Mouse (Mus musculus) limb, embryonic 11.5 days (tissue): ENCODE results near the gene Thrap3. TPM values are rescaled to one million over a fixed set of nuclear protein-coding genes. Genes with fewer than 3 reads are reported as not detected.

Experiments used
- ATAC-seq: fragments of 200-750 bp; cut with Nextera tagmentation; 2 replicates; pipeline ENCODE4 v1.8.0; 2017; ENCODE audit warnings: low read depth; ENCODE audit not compliant: insufficient number of reproducible peaks, low FRiP score, low TSS enrichment
- DNase-seq: peaks from one replicate; pipeline ENCODE4 v3.0.0-alpha.2; 2015; ENCODE audit warnings: low spot score
- H3K27ac ChIP-seq: fragments of 300-500 bp; sonication (generic); replicated peaks from 2 replicates; pipeline ENCODE4 v1.5.1; 2014; ENCODE audit warnings: low read depth, mild to moderate bottlenecking, low read length
- H3K27me3 ChIP-seq: fragments of 300-500 bp; sonication (generic); 2 replicates; pipeline ENCODE4 v1.6.1; 2014; ENCODE audit warnings: mild to moderate bottlenecking, low read length, mixed read lengths; ENCODE audit not compliant: control insufficient read depth, insufficient read depth
- H3K36me3 ChIP-seq: fragments of 300-500 bp; sonication (generic); 2 replicates; pipeline ENCODE4 v1.6.1; 2014; ENCODE audit warnings: mild to moderate bottlenecking, low read length, moderate library complexity, mixed read lengths; ENCODE audit not compliant: control insufficient read depth, insufficient read depth
- H3K4me1 ChIP-seq: fragments of 300-500 bp; sonication (generic); 2 replicates; pipeline ENCODE4 v1.6.1; 2014; ENCODE audit warnings: low read length, mixed read lengths; ENCODE audit not compliant: control insufficient read depth, insufficient read depth
- H3K4me2 ChIP-seq: fragments of 300-500 bp; sonication (generic); 2 replicates; pipeline ENCODE4 v1.6.1; 2014; ENCODE audit warnings: low read depth, mild to moderate bottlenecking, moderate library complexity; ENCODE audit not compliant: severe bottlenecking
- H3K4me3 ChIP-seq: fragments of 300-500 bp; sonication (generic); 2 replicates; pipeline ENCODE4 v1.5.1; 2014; ENCODE audit warnings: low read depth, low read length
- H3K9ac ChIP-seq: fragments of 300-500 bp; sonication (generic); 2 replicates; pipeline ENCODE4 v1.6.1; 2014; ENCODE audit warnings: mild to moderate bottlenecking, low read length
- H3K9me3 ChIP-seq: fragments of 300-500 bp; sonication (generic); 2 replicates; pipeline ENCODE4 v1.6.1; 2016; ENCODE audit warnings: low read length; ENCODE audit not compliant: control insufficient read depth
- WGBS: fragments of 180-500 bp; shearing (Covaris S2); extraction: QIAGEN DNeasy Blood & Tissue Kit; methylation state at CpG from one replicate; pipeline ENCODE4 v1.1.7; 2014; 5-methylcytosine and 5-hydroxymethylcytosine counted together
- polyA plus RNA-seq: library from polyadenylated mRNA; unstranded; fragments of >200 nt; fragmentation: Nextera tagmentation; extraction: Ambion mirVana; gene quantifications from 2 replicates; pipeline ENCODE4 v1.2.1, GENCODE M21; 2014

The Thrap3 gene
- polyA plus RNA-seq, 1 experiment from 2014 or later = 247 TPM

- Histone ChIP-seq H3K4me2 (peak overlapping the region; percentile 99), H3K27me3 (no peaks in the 10 kb centered on the region), H3K4me3 (peak overlapping the region; percentile 88), H3K36me3 (no peaks in the 10 kb centered on the region), H3K9ac (peak overlapping the region; percentile 57), H3K27ac (peak overlapping the region; percentile 96), H3K4me1 (peaks cover 42% of the 10 kb centered on the region), H3K9me3 (no peaks in the 10 kb centered on the region)
- ATAC-seq = peak; percentile 90
- DNase-seq = peak; percentile 99
- WGBS = 7% methylated on average over 16 of the region's 16 CpGs
These were observed 52.1 kb downstream of the Thrap3 start for GRCm38 (mm10) chr4:126150297-126150948.

- DNase-seq = no peak
- H3K4me3 ChIP-seq = peak overlapping the region; percentile 88
- WGBS = 11% methylated on average over 10 of the region's 10 CpGs
- peak; percentile 5 for ATAC-seq
- H3K27ac ChIP-seq = peak overlapping the region; percentile 96
- peak overlapping the region; percentile 99 for H3K4me2 ChIP-seq
- peak overlapping the region; percentile 79; the same call in 1 of the 2 replicates for H3K9ac ChIP-seq
- H3K27me3 ChIP-seq = no peaks in the 10 kb centered on the region
- H3K9me3 ChIP-seq = no peaks in the 10 kb centered on the region
- peaks cover 41% of the 10 kb centered on the region for H3K4me1 ChIP-seq
- H3K36me3 ChIP-seq = no peaks in the 10 kb centered on the region
These were observed 52.8 kb downstream of the Thrap3 start for GRCm38 (mm10) chr4:126149798-126150197.

GRCm38 (mm10) chr4:126149041-126149676 lies 53.4 kb downstream of the Thrap3 start:
- Histone ChIP-seq H3K27ac (peak overlapping the region; percentile 96), H3K4me1 (peaks cover 41% of the 10 kb centered on the region), H3K27me3 (no peaks in the 10 kb centered on the region), H3K36me3 (no peaks in the 10 kb centered on the region), H3K9ac (peak overlapping the region; percentile 79), H3K9me3 (no peaks in the 10 kb centered on the region), H3K4me3 (peak overlapping the region; percentile 88), H3K4me2 (peak overlapping the region; percentile 99)
- no peak for ATAC-seq
- peak; percentile 56 for DNase-seq
- 8% methylated on average over 42 of the region's 42 CpGs for WGBS

GRCm38 (mm10) chr4:126148161-126148961 lies 54.2 kb downstream of the Thrap3 start:
- H3K27ac ChIP-seq = peak overlapping the region; percentile 96
- H3K4me1 ChIP-seq = peaks cover 41% of the 10 kb centered on the region
- ATAC-seq (peak; percentile 28; the same call in 1 of the 2 replicates), DNase-seq (peak; percentile 81)
- no peaks in the 10 kb centered on the region for H3K9me3 ChIP-seq
- H3K27me3 ChIP-seq = no peaks in the 10 kb centered on the region
- no peaks in the 10 kb centered on the region for H3K36me3 ChIP-seq
- peak overlapping the region; percentile 99 for H3K4me2 ChIP-seq
- peak overlapping the region; percentile 79 for H3K9ac ChIP-seq
- H3K4me3 ChIP-seq = peak overlapping the region; percentile 88
- under 1% methylated on average over 63 of the region's 67 CpGs for WGBS

GRCm38 (mm10) chr4:126147533-126148160 lies 54.9 kb downstream of the Thrap3 start, which contains the start of gene Eva1b:
TSS of gene Eva1b (plus strand) at chr4:126147744.
- 2% methylated on average over 24 of the region's 24 CpGs for WGBS
- peak; percentile 90 for DNase-seq
- peak; percentile 56 for ATAC-seq
- no peaks in the 10 kb centered on the region for H3K27me3 ChIP-seq
- H3K4me3 ChIP-seq = peak within 1 kb of the TSS; percentile 88
- H3K4me2 ChIP-seq = peak within 1 kb of the TSS; percentile 99
- peak within 1 kb of the TSS; percentile 79 for H3K9ac ChIP-seq
- H3K36me3 ChIP-seq = no peaks in the 10 kb centered on the region
- peak within 1 kb of the TSS; percentile 96 for H3K27ac ChIP-seq
- H3K9me3 ChIP-seq = no peaks in the 10 kb centered on the region; the same call in 1 of the 2 replicates
- peaks cover 39% of the 10 kb centered on the region for H3K4me1 ChIP-seq

GRCm38 (mm10) chr4:126146974-126147532 lies 55.5 kb downstream of the Thrap3 start:
- Histone ChIP-seq H3K4me1 (peaks cover 36% of the 10 kb centered on the region), H3K9me3 (no peaks in the 10 kb centered on the region; the same call in 1 of the 2 replicates), H3K9ac (no peak overlapping the region), H3K4me3 (0 out of 2 replicates have a peak overlapping the region, but pooled peaks have one; percentile 88), H3K36me3 (no peaks in the 10 kb centered on the region), H3K27ac (peak overlapping the region; percentile 96), H3K4me2 (peak overlapping the region; percentile 99), H3K27me3 (no peaks in the 10 kb centered on the region)
- DNase-seq (peak; percentile 43), ATAC-seq (peak; percentile 2)
- 16% methylated on average over 9 of the region's 9 CpGs for WGBS

- no peaks in the 10 kb centered on the region for H3K27me3 ChIP-seq
- H3K27ac ChIP-seq = no peak overlapping the region
- ATAC-seq (no peak), DNase-seq (no peak)
- H3K4me2 ChIP-seq = no peak overlapping the region
- peaks cover 20% of the 10 kb centered on the region for H3K4me1 ChIP-seq
- H3K4me3 ChIP-seq = no peak overlapping the region
- H3K36me3 ChIP-seq = no peaks in the 10 kb centered on the region
- no peaks in the 10 kb centered on the region; the same call in 1 of the 2 replicates for H3K9me3 ChIP-seq
- no peak overlapping the region for H3K9ac ChIP-seq
- WGBS = 55% methylated on average over 3 of the region's 4 CpGs
These were observed 57.2 kb downstream of the Thrap3 start for GRCm38 (mm10) chr4:126145396-126145795.
